Mouse (Mus musculus): ENCODE data around the gene Eno2. TPM values are rescaled to one million over a fixed set of nuclear protein-coding genes. Genes with fewer than 3 reads are reported as not detected.
A peak's percentile ranks its signal among the peaks of the same experiment; 100 is the strongest.

The Eno2 gene
- 6.0 and 6.4 TPM in 2 replicates for polyA plus RNA-seq (2016; fragmentation: Nextera tagmentation; extraction: Ambion mirVana)

GRCm38 (mm10) chr6:124769101-124769765 lies at the start of gene Eno2:
TSS of gene Eno2 (minus strand) at chr6:124769673.
- peaks cover 33% of the 10 kb centered on the region for H3K27me3 ChIP-seq (replicated peaks)
- WGBS: under 1% methylated on average over 52 of the region's 54 CpGs

DNA sequence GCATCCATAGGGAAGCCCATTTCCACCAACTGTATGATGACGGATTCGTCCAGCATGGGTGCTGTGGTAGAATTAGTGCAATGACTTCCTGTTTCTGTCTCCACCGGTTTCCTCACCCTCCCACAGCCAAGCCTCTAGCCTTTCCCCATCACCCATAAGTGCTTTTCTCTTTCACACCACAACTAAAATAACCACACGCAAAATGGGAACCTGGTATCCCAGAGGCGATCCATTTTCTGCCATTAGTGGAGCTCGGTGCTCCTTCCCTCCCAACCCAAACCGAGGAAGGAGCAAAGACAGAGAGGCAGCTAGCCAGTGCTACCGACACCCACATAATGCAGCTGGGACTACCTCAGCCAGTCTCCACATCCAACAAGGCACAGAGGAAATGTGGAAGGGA lies 48.5 kb upstream of the Eno2 start:
- H3K4me1 ChIP-seq (replicated peaks): peaks cover 14% of the 10 kb centered on the region
- peaks cover 81% of the 10 kb centered on the region for H3K36me3 ChIP-seq
- no peak for ATAC-seq (ENCODE audit: insufficient number of reproducible peaks, low FRiP score)
- H3K4me2 ChIP-seq: no peak overlapping the region
- H3K27me3 ChIP-seq (replicated peaks): no peaks in the 10 kb centered on the region
- H3K9ac ChIP-seq: no peak overlapping the region
- no peak overlapping the region for H3K27ac ChIP-seq (ENCODE audit: poor library complexity, severe bottlenecking)
- no peaks in the 10 kb centered on the region for H3K9me3 ChIP-seq (replicated peaks)
- H3K4me3 ChIP-seq: no peak overlapping the region
- WGBS: 85% methylated on average over 8 of the region's 8 CpGs

More at GRCm38 (mm10) chr6:124769101-124769765, at the start of gene Eno2:
- Histone ChIP-seq H3K9ac (peak within 1 kb of the TSS; percentile 66), H3K4me2 (peak within 1 kb of the TSS; percentile 81), H3K4me3 (peak within 1 kb of the TSS; percentile 53), H3K36me3 (no peaks in the 10 kb centered on the region), H3K27ac (ENCODE audit: poor library complexity, severe bottlenecking) (peak within 1 kb of the TSS; percentile 18; the same call in 1 of the 2 replicates), H3K4me1 (replicated peaks) (peaks cover 26% of the 10 kb centered on the region), H3K9me3 (replicated peaks) (no peaks in the 10 kb centered on the region)
- ATAC-seq (ENCODE audit: insufficient number of reproducible peaks, low FRiP score): peak; percentile 75

DNA sequence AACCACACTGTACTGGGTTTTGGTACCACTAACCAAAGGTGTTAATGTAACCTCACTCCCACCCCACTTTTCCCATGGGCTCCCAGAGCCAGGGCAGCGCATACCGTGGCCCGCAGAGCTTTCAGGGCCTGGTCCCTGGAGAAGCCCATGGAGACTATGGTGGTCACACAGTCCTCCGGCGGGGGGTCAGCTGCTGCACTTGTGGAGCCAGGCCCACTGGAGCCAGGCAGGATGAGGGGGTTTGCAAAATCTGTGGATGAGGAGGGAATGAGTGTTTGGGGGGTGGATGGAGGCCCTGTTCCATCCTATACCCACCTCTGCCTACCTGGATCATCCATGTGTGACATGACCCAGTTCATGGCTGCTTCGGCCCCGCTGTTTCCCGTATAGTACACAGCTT lies 48.1 kb upstream of the Eno2 start:
- H3K9me3 ChIP-seq (replicated peaks): no peaks in the 10 kb centered on the region
- no peak for ATAC-seq (ENCODE audit: insufficient number of reproducible peaks, low FRiP score)
- no peak overlapping the region for H3K4me3 ChIP-seq
- peaks cover 18% of the 10 kb centered on the region for H3K4me1 ChIP-seq (replicated peaks)
- no peaks in the 10 kb centered on the region for H3K27me3 ChIP-seq (replicated peaks)
- no peak overlapping the region for H3K4me2 ChIP-seq
- H3K9ac ChIP-seq: no peak overlapping the region
- H3K27ac ChIP-seq (ENCODE audit: poor library complexity, severe bottlenecking): no peak overlapping the region
- H3K36me3 ChIP-seq: peaks cover 79% of the 10 kb centered on the region
- WGBS: 95% methylated on average over 8 of the region's 8 CpGs

DNA sequence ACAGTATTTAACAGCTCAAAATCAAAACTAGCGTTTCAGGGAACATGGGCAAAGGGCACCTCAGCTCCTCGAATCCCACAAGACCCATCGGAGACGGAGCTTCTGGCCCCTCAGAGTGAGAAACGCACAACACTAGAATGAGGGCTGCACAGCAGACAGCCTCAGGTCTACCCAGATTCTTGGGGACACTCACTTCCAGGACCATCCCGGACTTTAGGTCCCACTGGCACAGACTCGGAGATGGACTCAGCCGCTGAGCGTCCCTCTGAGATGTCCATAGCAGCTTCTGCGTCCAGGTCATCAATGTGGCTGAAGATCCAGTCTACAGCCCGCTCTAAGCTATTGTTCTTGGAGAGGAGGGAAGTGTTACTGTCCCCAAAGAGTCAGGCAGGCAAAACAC lies 47.7 kb upstream of the Eno2 start:
- Histone ChIP-seq H3K27ac (ENCODE audit: poor library complexity, severe bottlenecking) (no peak overlapping the region), H3K27me3 (replicated peaks) (no peaks in the 10 kb centered on the region), H3K4me3 (no peak overlapping the region), H3K4me1 (replicated peaks) (peaks cover 22% of the 10 kb centered on the region), H3K9me3 (replicated peaks) (no peaks in the 10 kb centered on the region), H3K36me3 (peaks cover 79% of the 10 kb centered on the region), H3K4me2 (no peak overlapping the region), H3K9ac (no peak overlapping the region)
- no peak for ATAC-seq (ENCODE audit: insufficient number of reproducible peaks, low FRiP score)
- WGBS: 96% methylated on average over 11 of the region's 11 CpGs

DNA sequence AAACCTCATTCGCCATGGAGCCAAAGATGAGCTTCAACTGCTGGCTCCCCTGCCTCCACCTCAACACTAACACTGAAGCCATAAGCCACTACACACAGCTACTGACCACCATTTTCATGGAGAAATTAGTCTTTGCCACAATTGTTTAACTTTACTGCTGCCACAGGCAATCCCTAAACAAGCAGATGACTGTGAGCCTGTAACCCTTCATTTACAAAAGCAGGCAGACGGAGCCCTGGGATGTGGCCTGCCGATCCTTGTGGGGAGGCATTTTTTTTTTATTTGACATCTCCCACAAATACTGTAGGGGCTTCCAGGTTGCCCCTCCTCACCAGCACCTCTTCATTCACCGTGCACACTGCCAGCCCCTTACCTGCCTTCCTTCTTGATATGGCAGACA lies 47.1 kb upstream of the Eno2 start:
- Histone ChIP-seq H3K36me3 (peaks cover 79% of the 10 kb centered on the region), H3K27ac (ENCODE audit: poor library complexity, severe bottlenecking) (no peak overlapping the region), H3K4me2 (no peak overlapping the region), H3K4me1 (replicated peaks) (peaks cover 27% of the 10 kb centered on the region), H3K9me3 (replicated peaks) (no peaks in the 10 kb centered on the region), H3K27me3 (replicated peaks) (no peaks in the 10 kb centered on the region), H3K9ac (no peak overlapping the region), H3K4me3 (no peak overlapping the region)
- no peak for ATAC-seq (ENCODE audit: insufficient number of reproducible peaks, low FRiP score)
- WGBS: 91% methylated on average over 4 of the region's 4 CpGs

DNA sequence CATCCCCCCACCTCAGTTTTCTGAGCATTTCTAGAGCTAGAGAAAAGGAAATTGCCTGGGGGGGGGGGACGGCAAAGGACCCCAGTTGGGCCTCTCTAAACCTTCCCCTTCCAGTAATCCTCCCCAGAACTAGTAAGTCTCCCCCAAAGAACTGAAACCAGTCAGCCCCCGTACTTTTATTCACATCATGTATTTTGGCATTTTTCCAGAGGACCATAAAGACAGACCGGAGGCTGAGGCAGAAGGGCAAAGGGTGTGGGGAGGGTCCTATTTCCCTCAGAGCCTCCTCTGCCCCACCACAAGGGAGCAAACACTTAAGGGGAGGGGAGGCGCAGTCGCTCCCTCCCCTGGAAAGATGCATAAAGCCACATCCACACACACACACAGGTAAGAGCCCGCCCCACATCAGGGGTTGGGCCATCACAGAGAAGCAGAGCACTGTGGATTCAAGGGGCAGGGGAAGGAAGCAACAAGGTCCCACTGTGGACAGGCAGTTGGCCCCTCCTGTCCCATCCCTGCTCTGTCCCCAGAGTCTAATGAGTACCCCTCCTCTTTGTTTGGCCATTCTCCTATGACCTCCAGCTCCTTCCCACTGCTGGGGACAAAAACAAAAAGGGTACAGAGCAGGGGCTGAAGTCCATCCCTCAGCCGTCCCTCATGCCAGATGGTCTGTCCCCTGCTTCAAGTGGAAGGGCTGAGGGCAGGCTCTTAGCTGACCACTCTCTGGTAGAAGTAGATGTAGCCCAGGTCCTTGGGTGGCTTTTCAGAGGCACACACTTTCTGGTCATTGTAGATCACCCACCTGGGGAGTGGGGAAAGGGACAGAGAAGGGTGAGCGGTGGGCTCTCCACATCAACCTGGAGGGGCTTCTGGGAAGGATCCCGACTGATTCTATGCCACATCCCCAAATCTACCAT lies 45.6 kb upstream of the Eno2 start:
- H3K4me3 ChIP-seq: no peak overlapping the region
- no peaks in the 10 kb centered on the region for H3K27me3 ChIP-seq (replicated peaks)
- peaks cover 78% of the 10 kb centered on the region for H3K36me3 ChIP-seq
- no peak overlapping the region for H3K9ac ChIP-seq
- no peak overlapping the region for H3K27ac ChIP-seq (ENCODE audit: poor library complexity, severe bottlenecking)
- ATAC-seq (ENCODE audit: insufficient number of reproducible peaks, low FRiP score): no peak
- WGBS: 72% methylated on average over 9 of the region's 9 CpGs
- H3K9me3 ChIP-seq (replicated peaks): no peaks in the 10 kb centered on the region
- H3K4me1 ChIP-seq (replicated peaks): peaks cover 38% of the 10 kb centered on the region
- H3K4me2 ChIP-seq: peak overlapping the region; percentile 80

DNA sequence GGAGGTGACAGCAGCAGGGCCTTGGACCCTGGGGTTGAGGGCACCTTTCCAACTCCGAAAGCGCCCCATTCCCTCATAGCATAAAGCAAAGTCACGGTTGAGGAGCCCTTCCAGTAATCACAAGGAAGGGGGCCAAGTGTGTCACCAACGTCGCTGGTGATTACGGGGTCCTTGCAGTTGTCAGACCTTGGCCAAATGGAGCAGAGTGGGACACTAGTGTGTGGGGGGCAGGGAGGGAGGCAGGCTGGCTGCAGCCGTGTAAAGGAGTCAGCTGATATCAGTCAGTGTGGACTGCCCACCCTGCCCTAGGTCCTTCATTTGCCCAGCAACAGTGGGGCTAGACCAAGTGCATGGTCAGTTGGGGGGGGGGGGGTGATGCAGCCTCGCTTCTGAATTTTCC lies 45.0 kb upstream of the Eno2 start:
- peak; percentile 18 for ATAC-seq (ENCODE audit: insufficient number of reproducible peaks, low FRiP score)

GRCm38 (mm10) chr6:124813933-124814332 lies 44.5 kb upstream of the Eno2 start, which contains the start of gene Tpi1:
TSS of gene Tpi1 (minus strand) at chr6:124814296.
- Histone ChIP-seq H3K9ac (peak within 1 kb of the TSS; percentile 97), H3K9me3 (replicated peaks) (no peaks in the 10 kb centered on the region), H3K4me2 (peak within 1 kb of the TSS; percentile 80), H3K36me3 (peaks cover 69% of the 10 kb centered on the region), H3K4me3 (peak within 1 kb of the TSS; percentile 88), H3K27me3 (replicated peaks) (no peaks in the 10 kb centered on the region), H3K27ac (ENCODE audit: poor library complexity, severe bottlenecking) (peak within 1 kb of the TSS; percentile 99), H3K4me1 (replicated peaks) (peaks cover 44% of the 10 kb centered on the region)
- ATAC-seq (ENCODE audit: insufficient number of reproducible peaks, low FRiP score): peak; percentile 89
- WGBS: 0% methylated on average over 22 of the region's 22 CpGs

More for the DNA sequence above, 45.0 kb upstream of the Eno2 start:
- peak overlapping the region; percentile 44; the same call in 1 of the 2 replicates for H3K9ac ChIP-seq
- H3K4me3 ChIP-seq: peak overlapping the region; percentile 88
- no peaks in the 10 kb centered on the region for H3K27me3 ChIP-seq (replicated peaks)
- H3K27ac ChIP-seq (ENCODE audit: poor library complexity, severe bottlenecking): 0 out of 2 replicates have a peak overlapping the region, but pooled peaks have one; percentile 99
- H3K9me3 ChIP-seq (replicated peaks): no peaks in the 10 kb centered on the region
- peaks cover 44% of the 10 kb centered on the region for H3K4me1 ChIP-seq (replicated peaks)
- H3K4me2 ChIP-seq: peak overlapping the region; percentile 80
- peaks cover 75% of the 10 kb centered on the region for H3K36me3 ChIP-seq
- 34% methylated on average over 8 of the region's 8 CpGs for WGBS

- peak; percentile 69 for ATAC-seq (ENCODE audit: insufficient number of reproducible peaks, low FRiP score)
- Histone ChIP-seq H3K4me2 (peak overlapping the region; percentile 80), H3K4me3 (peak overlapping the region; percentile 88), H3K27ac (ENCODE audit: poor library complexity, severe bottlenecking) (peak overlapping the region; percentile 99), H3K9me3 (replicated peaks) (no peaks in the 10 kb centered on the region), H3K27me3 (replicated peaks) (no peaks in the 10 kb centered on the region), H3K36me3 (peaks cover 65% of the 10 kb centered on the region), H3K4me1 (replicated peaks) (peaks cover 44% of the 10 kb centered on the region), H3K9ac (peak overlapping the region; percentile 97)
- WGBS: under 1% methylated on average over 18 of the region's 18 CpGs
These were observed 44.0 kb upstream of the Eno2 start for GRCm38 (mm10) chr6:124813496-124813895.

DNA sequence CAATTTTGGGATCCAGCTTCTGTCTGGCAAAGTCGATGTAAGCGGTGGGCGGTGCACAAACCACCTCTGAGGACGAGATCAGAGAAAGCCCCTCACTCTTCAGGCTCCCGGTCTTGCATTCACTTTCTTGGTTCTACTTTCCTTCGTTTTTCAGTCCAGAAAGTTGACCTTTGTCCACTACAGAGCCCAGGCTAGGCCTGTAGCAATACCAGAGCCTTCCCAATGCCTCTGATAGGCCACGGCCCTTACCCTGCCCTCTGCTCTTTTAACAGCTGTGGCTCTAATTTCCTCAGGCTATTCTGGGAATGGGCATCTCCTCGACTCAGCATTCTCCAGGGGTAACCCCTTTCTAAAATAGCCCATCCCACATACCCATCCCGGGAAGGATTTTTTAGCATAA lies 43.4 kb upstream of the Eno2 start:
- Histone ChIP-seq H3K4me2 (peak overlapping the region; percentile 80), H3K36me3 (peaks cover 59% of the 10 kb centered on the region), H3K27ac (ENCODE audit: poor library complexity, severe bottlenecking) (peak overlapping the region; percentile 99), H3K9ac (peak overlapping the region; percentile 97), H3K4me1 (replicated peaks) (peaks cover 51% of the 10 kb centered on the region), H3K9me3 (replicated peaks) (no peaks in the 10 kb centered on the region), H3K27me3 (replicated peaks) (no peaks in the 10 kb centered on the region), H3K4me3 (peak overlapping the region; percentile 88)
- no peak for ATAC-seq (ENCODE audit: insufficient number of reproducible peaks, low FRiP score)
- 21% methylated on average over 9 of the region's 9 CpGs for WGBS
